Mouse (Mus musculus) neutrophil, adult 65 days (primary cell): ENCODE measurements around the gene 3100002H09Rik. TPM values are rescaled to one million over a fixed set of nuclear protein-coding genes. Genes with fewer than 3 reads are reported as not detected.

Experiments used
- total RNA-seq: library from RNA; stranded (reverse); gene quantifications from 2 replicates; pipeline ENCODE4 v1.2.4, GENCODE M21; 2023

3100002H09Rik gene
- total RNA-seq: not detected in 2 replicates

GRCm38 (mm10) chr4:124610703-124611102 lies at the start of gene 3100002H09Rik:
Gene 3100002H09Rik (minus strand): TSS chr4:124610803.

DNA sequence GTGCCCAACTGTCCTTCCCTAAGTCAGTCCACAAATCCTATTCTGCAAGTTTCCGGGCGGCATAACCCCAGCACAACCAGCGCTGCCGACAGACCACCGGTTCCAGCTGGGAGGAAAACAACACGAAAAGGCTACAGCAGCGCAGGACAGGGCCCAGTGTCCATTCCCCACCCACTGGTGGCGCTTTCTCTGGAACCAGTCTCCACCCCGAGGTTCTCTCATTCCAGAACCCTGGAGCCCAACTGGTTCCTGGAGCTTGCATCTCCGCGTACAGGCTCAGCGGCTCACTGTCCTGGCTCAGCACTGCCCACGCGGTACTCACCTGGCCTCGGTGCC lies 45.9 kb upstream of the 3100002H09Rik start, which contains the start of gene Pou3f1:
TSS of gene Pou3f1 (plus strand) at position 290 of the 336 bp plus-strand sequence.

Other genes starting within 250 kb of the 3100002H09Rik start
- not detected in 2 replicates for gene Pou3f1, start 46.0 kb upstream of the 3100002H09Rik start, total RNA-seq
- gene Utp11, start 82.8 kb upstream of the 3100002H09Rik start, total RNA-seq: 7.2 and 12.4 TPM in 2 replicates
- gene Fhl3, start 89.9 kb upstream of the 3100002H09Rik start, total RNA-seq: 32.5 and 35.7 TPM in 2 replicates
- 23.7 and 26.4 TPM in 2 replicates for gene Sf3a3, start 104.0 kb upstream of the 3100002H09Rik start, total RNA-seq
- gene Inpp5b, start 131.0 kb upstream of the 3100002H09Rik start, total RNA-seq: 54.6 and 71.0 TPM in 2 replicates
- 66.4 and 67.3 TPM in 2 replicates for gene Mtf1, start 191.3 kb upstream of the 3100002H09Rik start, total RNA-seq
- gene Yrdc, start 239.9 kb upstream of the 3100002H09Rik start, total RNA-seq: 51.9 and 83.1 TPM in 2 replicates
- gene 1110065P20Rik, start 240.4 kb upstream of the 3100002H09Rik start, total RNA-seq: 10.8 and 13.5 TPM in 2 replicates